ENCODE assay signal across 19 mouse cellular contexts in the genomic region with DNA sequence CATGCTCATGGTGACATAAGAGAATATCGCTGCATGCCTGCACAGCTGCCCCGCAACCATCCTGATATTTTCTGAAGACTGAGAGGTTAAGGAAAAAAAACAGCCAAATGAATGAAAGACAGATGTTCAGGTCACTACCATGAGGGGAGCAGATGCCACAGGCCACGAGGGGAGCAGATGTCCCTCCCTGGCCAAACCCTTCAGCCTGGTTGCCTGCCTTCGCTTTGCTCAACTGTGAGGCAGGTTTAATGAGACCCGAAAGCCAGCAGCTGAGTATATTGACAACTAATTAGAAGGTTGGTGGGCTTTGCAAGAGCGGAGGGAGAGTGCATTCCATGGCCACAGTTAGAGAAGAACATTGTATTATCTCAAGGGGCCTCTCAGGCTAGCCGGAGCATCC.
DNase-seq lines count a peak whose midpoint lies in the region; ATAC-seq lines count a peak whose summit lies in the region.
"Had no signal": no experiment of that assay in that cellular context is flagged by ENCODE, and none has a peak within 500 bp of the region (broad histone marks: within the 10 kb centered on the region; RNA-seq: fewer than 3 reads in every experiment).

No protein-coding gene starts in this region.

- no peaks in the 10 kb centered on the region for H3K27me3 ChIP-seq in hindbrain, embryonic 12.5 days
- H3K27me3 ChIP-seq in neural tube, embryonic 11.5 days (ENCODE audit: control insufficient read depth, insufficient read depth, low read length) = no peaks in the 10 kb centered on the region
- H3K27me3 ChIP-seq in kidney, embryonic 16.5 days (ENCODE audit: insufficient read depth, low read length) = no peaks in the 10 kb centered on the region
- H3K27me3 ChIP-seq: embryonic facial prominence, embryonic 12.5 days; limb, embryonic 13.5 days; stomach, embryonic 15.5 days had no signal

- peaks cover 11% of the 10 kb centered on the region; the same call in 1 of the 2 replicates for H3K4me1 ChIP-seq in hindbrain, embryonic 12.5 days
- no peaks in the 10 kb centered on the region for H3K4me1 ChIP-seq in neural tube, embryonic 11.5 days (ENCODE audit: control insufficient read depth, insufficient read depth, low read length)
- H3K4me1 ChIP-seq in kidney, embryonic 16.5 days (ENCODE audit: insufficient read depth, low read length) = peaks cover 11% of the 10 kb centered on the region; the same call in 1 of the 2 replicates
- H3K4me1 ChIP-seq: stomach, embryonic 15.5 days had no signal

- WGBS in hindbrain, embryonic 12.5 days = 48% methylated on average over 7 of the region's 7 CpGs
- WGBS in neural tube, embryonic 11.5 days = 52% methylated on average over 7 of the region's 7 CpGs
- WGBS in kidney, embryonic 16.5 days = 87% methylated on average over 7 of the region's 7 CpGs

- intact Hi-C loops in left cerebral cortex, postnatal 4 days (cut with DNase I) = no loop called here
- intact Hi-C loops in left cerebral cortex, postnatal 10 days (cut with DNase I) = no loop called here

- no peak for ATAC-seq in hindbrain, embryonic 12.5 days (ENCODE audit: low FRiP score)
- ATAC-seq in neural tube, embryonic 11.5 days (ENCODE audit: insufficient read depth, low FRiP score, low TSS enrichment) = no peak
- ATAC-seq in kidney, embryonic 16.5 days (ENCODE audit: low FRiP score, low TSS enrichment) = no peak

- H3K4me3 ChIP-seq in hindbrain, embryonic 12.5 days = no peak overlapping the region
- H3K4me3 ChIP-seq in neural tube, embryonic 11.5 days (ENCODE audit: low read depth, low read length) = no peak overlapping the region
- H3K4me3 ChIP-seq in kidney, embryonic 16.5 days (ENCODE audit: low read length) = no peak overlapping the region
- H3K4me3 ChIP-seq: embryonic facial prominence, embryonic 12.5 days; heart, embryonic 10.5 days; layer of hippocampus, adult 2 months; limb, embryonic 13.5 days; stomach, embryonic 15.5 days had no signal

- H3K27ac ChIP-seq in hindbrain, embryonic 12.5 days = 0 out of 2 replicates have a peak overlapping the region, but pooled peaks have one; percentile 30
- H3K27ac ChIP-seq in neural tube, embryonic 11.5 days (ENCODE audit: low read depth, low read length) = no peak overlapping the region
- H3K27ac ChIP-seq in kidney, embryonic 16.5 days (ENCODE audit: low read length) = no peak overlapping the region
- H3K27ac ChIP-seq: embryonic facial prominence, embryonic 12.5 days; heart, embryonic 10.5 days; kidney, postnatal 0 days; layer of hippocampus, adult 2 months; limb, embryonic 13.5 days; liver, embryonic 14.5 days; stomach, embryonic 15.5 days had no signal

- no peaks in the 10 kb centered on the region for H3K9me3 ChIP-seq in hindbrain, embryonic 12.5 days (replicated peaks)
- H3K9me3 ChIP-seq in neural tube, embryonic 11.5 days (ENCODE audit: control insufficient read depth, low read length) = no peaks in the 10 kb centered on the region
- H3K9me3 ChIP-seq in kidney, embryonic 16.5 days (ENCODE audit: low read length) = no peaks in the 10 kb centered on the region
- H3K9me3 ChIP-seq: heart, embryonic 10.5 days; stomach, embryonic 15.5 days had no signal

- DNase-seq in left cerebral cortex, postnatal 4 days = peak; percentile 66
- no peak for DNase-seq in left cerebral cortex, postnatal 10 days (ENCODE audit: extremely low spot score in 1 of 2, low spot score in 2 of 2)
- peak; percentile 71 for DNase-seq in embryo, embryonic 11 days
- DNase-seq in neural tube, embryonic 11.5 days (ENCODE audit: low spot score) = peak; percentile 28
- DNase-seq in T-cell, adult 2 months (ENCODE audit: low spot score) = no peak
- DNase-seq: adrenal gland, postnatal 36 days; cerebellum, adult 9-10 months; heart, postnatal 10 days; spleen, adult 18-20 months; thymus, adult 2 months had no signal

- no peaks in the 10 kb centered on the region for H3K36me3 ChIP-seq in hindbrain, embryonic 12.5 days
- no peaks in the 10 kb centered on the region for H3K36me3 ChIP-seq in neural tube, embryonic 11.5 days (ENCODE audit: control insufficient read depth, insufficient read depth, low read length)
- H3K36me3 ChIP-seq in kidney, embryonic 16.5 days (ENCODE audit: insufficient read depth, low read length) = no peaks in the 10 kb centered on the region
- H3K36me3 ChIP-seq: embryonic facial prominence, embryonic 12.5 days; heart, embryonic 10.5 days; limb, embryonic 13.5 days; stomach, embryonic 15.5 days had no signal

- no peak overlapping the region for H3K9ac ChIP-seq in hindbrain, embryonic 12.5 days
- H3K9ac ChIP-seq in neural tube, embryonic 11.5 days (ENCODE audit: low read length) = no peak overlapping the region
- H3K9ac ChIP-seq in kidney, embryonic 16.5 days (replicated peaks; ENCODE audit: low read length) = no peak overlapping the region
- H3K9ac ChIP-seq: embryonic facial prominence, embryonic 12.5 days; limb, embryonic 13.5 days; liver, embryonic 14.5 days; stomach, embryonic 15.5 days had no signal

- H3K4me2 ChIP-seq in hindbrain, embryonic 12.5 days (replicated peaks) = no peak overlapping the region
- no peak overlapping the region for H3K4me2 ChIP-seq in neural tube, embryonic 11.5 days (ENCODE audit: low read depth)
- H3K4me2 ChIP-seq in kidney, embryonic 16.5 days (replicated peaks; ENCODE audit: low read depth, low read length) = no peak overlapping the region
- H3K4me2 ChIP-seq: embryonic facial prominence, embryonic 12.5 days; limb, embryonic 13.5 days; stomach, embryonic 15.5 days had no signal

Comparison
In these comparisons a context has a peak if more than half of its experiments do, and no peak if none do; other contexts are left out.
1. DNase-seq: peak in left cerebral cortex, postnatal 4 days (single experiment), embryo, embryonic 11 days (single experiment) and neural tube, embryonic 11.5 days (single experiment); none in left cerebral cortex, postnatal 10 days (0 of 2) and T-cell, adult 2 months (single experiment).